Mouse (Mus musculus) CD4-positive, CD25-positive, alpha-beta regulatory T cell, adult 4 months (primary cell): ENCODE data around the gene Mon1b. TPM values are rescaled to one million over a fixed set of nuclear protein-coding genes. Genes with fewer than 3 reads are reported as not detected.

ENCODE experiments used
- ATAC-seq: one replicate; pipeline ENCODE4 v1.8.0; 2017
- polyA plus RNA-seq, 2 experiments: library from polyadenylated mRNA; unstranded; fragments of 100-300 nt; shearing (Covaris generic); gene quantifications; one replicate each; pipeline ENCODE4 v1.2.1; 2017

Gene Mon1b
- polyA plus RNA-seq: 10 to 100 TPM; 15.0 to 27.9 TPM

DNA sequence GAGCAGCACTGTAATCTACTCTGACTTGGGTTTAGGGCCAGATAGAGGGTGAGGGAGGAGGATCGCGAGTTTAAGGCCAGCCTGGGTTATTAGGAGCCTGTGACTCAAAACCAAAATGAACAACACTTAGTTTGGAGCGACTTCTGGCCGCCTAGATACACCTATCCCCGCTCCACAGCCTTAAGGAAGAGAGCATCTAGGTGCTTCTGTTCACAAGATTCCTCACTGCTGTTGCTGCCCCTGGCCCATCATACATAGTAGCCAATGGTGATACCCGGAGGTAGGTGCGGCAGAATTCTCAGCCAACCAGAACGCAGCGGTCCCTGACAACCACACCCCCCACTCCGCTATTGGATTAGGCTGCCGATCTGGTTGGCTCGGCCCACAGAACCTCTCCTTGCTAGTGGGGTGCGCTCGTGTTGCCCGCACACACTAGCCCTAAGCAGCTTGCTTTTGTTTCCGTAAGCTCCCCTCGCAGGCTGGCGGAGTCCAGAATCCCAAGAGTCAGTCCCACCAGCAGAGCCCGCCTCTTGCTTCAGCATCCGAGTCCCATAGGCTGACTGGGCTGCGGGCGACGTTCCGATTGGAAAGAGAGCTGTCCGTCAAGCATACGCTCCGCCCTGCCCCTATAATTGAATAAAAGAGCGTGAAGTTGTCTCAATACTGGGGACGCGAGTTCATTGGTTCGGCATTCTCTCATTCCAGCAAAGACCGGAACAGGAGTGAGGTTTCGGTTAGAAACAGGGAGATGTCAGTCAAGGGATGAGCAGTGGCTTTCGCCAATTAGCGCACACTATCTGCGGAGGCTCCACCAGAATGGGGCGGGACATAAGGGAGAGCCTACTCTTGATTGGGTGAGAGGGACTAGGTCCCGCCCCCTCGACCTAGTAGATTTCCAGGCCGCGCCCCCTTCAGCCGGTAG is at the start of gene Mon1b:
TSS of gene Mon1b (plus strand) at position 918 of the 922 bp plus-strand sequence.
- peak; percentile 85 for ATAC-seq

DNA sequence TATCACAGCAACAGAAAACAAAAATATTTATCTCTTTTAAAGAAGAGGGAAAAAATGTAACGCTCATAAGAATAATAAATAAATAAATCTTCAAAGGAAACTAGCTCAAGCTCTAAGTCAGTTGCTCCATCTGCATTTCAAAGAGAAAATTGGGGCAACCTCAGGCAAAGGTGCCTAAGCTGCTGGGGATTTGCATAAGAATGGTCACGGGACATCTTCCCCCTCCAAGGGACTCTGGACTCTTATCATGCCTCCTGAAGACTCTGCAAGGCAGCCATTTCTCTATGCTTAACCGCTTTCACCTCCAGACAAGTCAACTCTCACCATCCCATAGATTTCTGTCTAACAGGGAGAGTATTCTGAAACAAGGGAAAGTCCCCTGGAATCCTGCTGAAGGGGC is 37.0 kb upstream of the Mon1b start:
- ATAC-seq: no peak

DNA sequence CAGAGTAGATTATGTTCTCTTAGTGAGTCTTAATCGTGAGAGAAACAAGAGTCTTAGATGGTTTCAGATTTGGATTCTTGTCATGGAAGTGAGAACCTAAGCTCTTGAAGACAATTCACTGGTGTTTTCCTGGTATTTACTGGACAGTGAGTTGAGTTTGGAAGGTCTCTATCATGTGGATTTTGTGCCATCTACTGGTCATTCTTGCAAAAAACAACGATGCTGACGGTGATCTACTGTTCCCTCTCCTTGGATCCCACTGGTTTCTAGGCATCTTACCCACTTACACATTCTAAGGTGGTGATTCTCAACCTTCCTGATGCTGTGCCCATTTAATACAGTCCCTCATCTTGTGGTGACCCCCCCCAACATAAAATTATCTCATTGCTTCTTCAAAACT is 2.8 kb upstream of the Mon1b start:
- no peak for ATAC-seq

DNA sequence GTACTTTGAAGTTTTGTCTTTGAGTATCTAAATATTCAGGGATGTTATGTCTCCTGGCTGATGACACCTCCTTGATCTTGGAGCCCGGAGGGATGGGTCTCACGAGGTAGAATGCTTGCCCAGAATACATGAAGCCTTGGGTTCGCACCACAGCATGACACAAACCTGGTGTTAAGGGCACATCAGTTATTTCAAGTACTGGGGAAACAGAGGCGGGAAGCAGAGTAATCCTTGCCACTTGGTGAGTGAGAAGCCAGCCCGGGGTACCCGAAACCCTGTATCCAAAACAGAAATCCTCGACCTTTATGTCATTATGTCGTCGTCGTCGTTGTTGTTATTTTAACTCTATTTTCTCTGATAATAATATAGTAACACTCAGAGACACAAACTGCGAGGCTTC is 1.2 kb upstream of the Mon1b start:
- no peak for ATAC-seq

DNA sequence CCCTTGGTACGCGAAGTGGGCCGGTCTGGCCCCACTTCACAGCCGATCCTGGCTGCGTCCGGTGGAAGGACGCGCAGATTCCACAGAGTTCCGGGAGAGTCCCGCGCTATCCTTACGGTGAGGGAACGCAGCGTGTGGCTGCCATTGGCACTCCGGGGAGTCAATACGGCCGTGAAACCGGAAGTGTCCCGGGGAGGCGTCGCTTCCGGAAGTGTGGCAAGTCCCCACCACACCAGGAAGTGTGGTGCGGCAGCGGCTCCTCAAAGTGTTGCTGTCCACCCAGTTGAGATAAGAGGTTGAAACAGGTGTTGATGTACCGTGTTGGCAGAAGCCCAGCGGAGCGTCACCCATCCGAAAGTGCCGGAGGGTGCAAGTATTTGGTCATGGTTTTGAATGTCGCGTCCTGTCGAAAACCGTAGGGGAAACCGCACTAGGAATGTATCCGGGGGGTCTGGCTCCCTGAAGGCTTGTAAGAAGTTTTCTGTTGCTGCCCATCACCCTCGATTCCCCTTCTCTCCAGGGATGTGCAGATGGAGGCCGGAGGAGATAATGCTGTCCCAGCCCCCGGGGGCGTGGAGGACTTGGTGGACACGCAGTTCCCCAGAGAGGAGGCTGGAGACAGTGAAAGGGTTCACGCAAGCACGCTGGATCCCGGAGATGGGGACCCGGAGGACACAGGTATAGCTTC is 349 bp downstream of the Mon1b start:
- ATAC-seq: peak; percentile 58

DNA sequence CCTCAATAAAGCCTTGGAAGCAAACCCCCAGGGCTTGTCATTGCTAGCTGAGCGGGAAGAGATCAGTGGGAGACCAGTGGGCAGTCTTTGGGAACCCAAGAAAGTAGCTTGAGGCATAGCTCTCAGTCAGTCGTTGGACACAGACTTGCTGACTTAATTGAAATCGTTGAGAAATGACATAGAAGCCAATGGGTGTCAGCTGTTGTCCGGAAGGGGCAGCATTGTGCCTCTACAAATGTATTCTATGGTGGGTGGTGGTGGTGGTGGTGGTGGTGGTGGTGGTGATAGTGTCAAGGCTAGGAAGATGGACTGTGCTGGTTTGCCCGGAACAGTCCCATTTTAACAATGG is 867 bp downstream of the Mon1b start:
- no peak for ATAC-seq

DNA sequence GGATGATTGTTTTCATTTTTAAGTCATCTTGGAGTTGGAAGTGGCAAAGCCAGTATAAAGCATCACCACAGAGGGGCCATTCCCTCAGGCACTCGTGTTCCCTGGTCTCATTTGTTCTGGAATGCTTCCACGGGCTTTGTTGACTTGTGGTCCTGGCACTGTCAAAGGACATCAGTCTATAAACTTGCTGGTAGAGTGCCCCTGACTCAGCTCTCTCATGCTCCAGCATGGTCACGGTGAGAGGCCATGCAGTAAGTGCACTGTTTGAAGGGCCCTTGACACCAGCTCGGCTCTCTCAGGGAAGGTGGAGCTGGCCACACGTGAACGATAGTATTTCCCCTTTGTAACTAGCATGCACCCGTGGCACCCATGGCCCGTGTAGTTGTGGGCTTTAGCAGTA is 5.0 kb downstream of the Mon1b start:
- no peak for ATAC-seq

DNA sequence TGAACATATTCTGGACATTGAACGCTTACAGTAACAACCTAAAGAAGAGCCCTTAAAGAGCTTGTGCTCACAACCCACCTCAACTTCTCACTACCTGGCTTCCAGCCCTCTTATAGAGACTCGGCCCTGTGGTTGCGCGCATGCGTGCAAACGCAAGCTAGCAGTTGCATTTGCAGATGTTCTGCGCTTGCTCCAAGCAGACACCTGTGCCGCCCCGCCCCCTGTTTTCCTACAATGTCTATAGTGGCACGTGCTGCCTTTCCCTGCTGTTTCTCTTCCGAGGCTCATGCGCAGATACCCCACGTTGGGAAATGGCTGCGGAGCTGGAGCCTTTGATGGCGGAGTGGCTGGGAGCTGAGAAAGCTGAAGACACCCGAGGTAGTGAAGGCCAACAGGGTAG is 7.5 kb downstream of the Mon1b start, which contains the start of gene Syce1l:
TSS of gene Syce1l (plus strand) at position 288 of the 400 bp plus-strand sequence.
- ATAC-seq: no peak

DNA sequence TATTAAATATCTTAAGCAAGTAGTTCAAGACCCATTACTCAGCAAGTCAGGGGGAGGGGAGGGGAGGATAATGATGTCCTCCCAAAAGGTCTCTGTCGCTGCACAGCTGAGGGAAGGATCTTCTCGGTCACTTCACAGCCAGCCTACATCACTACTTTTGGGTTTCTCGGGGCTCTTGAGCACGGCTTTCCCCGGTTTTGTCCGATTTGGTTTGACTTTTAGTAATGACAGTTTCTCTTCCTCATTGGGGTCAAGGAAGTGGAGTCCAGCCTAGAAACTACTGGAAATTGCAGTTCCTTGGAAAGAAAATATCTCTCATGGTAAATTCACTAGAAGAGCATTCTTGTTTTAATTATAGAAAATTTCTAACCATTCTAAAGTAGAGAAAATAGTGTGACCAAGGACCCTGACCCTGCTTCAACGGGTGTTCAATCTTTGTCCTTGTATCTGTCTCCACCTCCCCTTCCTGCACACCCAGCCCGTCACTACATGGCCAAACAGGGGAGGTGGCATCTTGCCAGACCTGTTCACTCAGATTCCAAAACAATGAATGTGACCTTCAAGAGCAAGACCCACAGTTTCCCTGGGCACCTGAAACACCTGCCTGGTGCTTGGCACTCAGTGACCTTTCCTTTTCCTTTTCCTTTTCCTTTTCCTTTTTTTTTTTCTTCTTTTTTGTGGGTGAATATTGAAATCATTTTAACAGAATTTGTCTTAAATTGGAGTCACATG is 8.3 kb downstream of the Mon1b start:
- no peak for ATAC-seq

DNA sequence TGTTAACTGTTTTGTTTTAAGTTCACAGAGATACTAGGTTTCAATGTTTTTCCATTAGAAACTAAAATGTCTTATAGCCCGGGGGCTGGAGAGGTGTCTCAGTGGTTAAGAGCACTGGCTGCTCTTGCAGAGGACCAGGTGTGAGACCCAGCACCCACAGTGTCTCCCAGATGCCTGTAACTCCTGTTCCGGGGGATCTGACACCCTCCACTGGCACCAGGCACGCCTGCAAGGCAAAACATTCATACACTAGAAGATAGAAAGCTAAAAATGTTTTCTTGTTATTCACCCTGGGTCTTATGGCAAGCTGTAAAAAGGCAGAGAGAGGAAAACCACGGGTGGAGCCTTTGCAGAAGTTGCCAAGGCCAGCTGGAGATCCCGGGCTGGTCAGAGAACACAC is 9.8 kb downstream of the Mon1b start:
- ATAC-seq: no peak

DNA sequence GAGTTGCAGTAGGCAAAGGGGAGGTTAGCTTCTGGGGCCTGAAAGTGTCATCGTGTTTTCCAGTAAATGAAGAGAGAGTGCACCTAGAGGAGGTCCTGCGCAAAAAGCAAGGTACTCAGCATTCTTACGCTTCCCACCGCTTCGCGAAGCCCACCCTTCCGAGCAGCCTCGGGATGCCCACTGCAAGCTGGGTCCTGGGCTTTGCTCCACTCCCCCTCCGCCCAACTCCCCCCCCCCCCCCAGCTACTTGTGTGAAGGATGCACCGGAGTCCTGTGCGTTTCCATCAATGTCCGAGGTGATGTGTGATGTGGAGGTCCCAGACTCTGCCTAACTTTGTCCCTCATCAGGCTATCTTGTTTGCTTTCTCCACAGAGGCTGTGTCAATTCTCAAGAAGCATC is 17.1 kb downstream of the Mon1b start:
- ATAC-seq: no peak

DNA sequence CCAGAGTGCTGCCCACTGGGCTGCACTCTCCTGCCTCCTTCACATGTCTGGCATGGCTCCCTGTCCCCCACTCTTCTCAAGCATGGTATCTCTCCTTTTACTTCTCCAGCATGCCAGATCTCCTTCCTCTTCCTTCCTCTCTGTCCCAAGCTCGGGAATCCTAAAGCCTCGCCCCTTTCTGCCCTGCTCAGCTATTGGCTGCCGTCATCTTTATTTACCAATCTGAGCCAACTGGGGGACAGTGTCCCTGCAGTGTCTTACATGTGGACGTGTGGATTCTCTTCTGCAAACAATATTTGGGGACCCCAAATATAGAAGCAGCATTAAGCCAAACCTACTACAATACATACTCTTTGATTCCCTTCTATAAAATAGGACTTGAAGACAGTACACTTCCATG is 17.8 kb downstream of the Mon1b start:
- no peak for ATAC-seq

DNA sequence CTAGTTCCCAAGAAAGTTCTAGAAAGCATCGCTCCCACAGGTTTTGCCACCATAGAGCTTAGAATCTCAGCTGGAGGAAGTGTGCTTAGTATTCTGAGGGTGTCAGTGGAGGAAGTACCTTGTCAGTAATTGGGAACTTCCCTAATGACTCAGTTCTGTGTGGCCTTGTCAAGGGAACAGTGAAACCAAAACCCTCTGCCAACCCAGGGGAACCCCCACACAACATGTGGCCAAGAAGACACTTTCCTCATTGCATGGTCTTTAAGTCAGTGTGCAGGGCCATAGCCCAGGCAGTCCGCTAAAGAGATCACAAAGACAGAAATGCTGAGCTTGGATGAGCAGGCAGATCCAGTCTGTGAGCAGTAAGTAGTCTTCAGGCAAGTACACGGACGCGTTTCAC is 20.8 kb downstream of the Mon1b start:
- peak; percentile 99 for ATAC-seq

DNA sequence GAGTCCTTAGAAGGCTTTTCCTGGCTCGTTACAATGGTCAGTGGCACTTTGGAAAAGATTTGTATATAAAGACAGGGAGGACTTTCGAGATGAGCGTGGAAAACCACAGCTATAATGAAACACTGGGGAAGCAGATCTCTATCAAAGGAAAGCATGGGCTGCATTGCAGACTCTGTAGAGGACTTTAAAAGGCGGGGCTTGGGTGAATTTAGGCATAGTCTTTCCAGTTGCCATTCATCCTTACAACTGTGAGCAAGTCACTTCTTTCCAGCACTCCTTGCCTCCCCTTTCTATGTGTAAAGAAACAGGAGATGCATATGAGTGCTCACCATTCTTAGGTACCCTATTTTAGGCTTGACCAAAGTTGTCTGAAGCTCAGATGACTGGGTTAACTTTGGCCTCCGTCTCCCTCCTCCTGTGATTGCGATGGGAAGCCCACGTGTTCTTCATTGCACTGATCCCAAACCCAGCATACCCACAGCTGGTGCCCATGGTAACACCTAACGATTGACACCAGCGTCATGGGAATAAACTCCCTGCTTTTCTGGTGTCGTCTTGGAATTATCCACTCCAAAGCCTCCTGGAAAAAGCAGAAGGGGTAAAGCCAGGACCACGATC is 21.4 kb downstream of the Mon1b start:
- peak; percentile 15 for ATAC-seq

DNA sequence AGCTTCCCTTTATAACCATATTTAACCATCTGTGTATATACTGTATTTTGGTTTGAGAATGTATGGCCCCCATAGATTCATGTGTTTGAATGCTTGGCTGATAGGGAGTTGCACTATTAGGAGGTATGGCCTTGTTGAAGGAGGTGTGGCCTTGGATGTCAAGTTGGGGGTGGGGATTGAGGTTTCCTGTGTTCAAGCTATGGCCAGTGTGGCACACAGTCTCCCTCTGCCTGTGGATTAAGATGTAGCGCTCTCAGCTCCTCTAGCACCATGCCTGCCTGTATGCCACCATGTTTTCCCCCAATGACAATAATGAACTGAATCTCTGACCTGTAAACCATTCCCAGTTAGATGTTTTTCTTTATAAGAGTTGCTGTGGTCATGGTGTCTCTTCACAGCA is 24.7 kb downstream of the Mon1b start:
- no peak for ATAC-seq

DNA sequence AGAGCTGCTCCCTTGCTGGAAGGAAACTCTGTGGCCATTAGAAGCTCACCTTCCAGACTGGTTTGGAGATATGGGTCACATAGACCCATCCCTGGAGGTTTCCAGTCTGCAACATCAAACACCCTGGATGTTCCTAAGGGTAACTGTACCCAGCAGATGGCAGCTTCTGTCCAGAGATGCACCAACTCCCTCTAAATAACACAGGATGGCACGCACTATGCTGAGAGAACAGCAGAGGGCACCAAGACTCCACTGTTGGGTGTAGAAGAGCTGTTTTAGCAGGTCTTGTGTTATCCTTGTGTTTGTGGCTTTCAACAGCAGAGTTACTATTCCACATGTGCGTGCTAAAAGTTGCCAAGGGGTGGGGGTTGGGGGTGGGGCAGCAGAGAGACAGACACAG is 29.2 kb downstream of the Mon1b start:
- ATAC-seq: peak; percentile 96

DNA sequence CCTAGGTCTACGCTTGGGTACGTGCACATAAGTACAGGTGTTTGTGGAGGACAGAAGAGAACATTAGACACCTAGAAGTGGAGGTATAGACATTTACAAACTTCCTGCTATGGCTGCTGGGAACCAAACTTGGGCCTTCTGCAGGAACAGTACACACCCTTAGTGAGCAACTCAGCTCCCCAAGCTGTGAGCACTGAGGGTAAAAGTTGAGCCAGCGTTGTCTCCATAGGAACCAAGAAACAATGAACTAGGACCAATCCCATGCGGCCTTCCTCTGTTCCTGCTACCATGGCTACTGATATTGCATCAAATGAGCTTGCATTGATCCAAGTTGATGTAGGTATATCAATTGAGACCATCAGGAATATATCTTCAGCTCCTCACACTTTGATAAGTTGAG is 29.6 kb downstream of the Mon1b start:
- no peak for ATAC-seq

DNA sequence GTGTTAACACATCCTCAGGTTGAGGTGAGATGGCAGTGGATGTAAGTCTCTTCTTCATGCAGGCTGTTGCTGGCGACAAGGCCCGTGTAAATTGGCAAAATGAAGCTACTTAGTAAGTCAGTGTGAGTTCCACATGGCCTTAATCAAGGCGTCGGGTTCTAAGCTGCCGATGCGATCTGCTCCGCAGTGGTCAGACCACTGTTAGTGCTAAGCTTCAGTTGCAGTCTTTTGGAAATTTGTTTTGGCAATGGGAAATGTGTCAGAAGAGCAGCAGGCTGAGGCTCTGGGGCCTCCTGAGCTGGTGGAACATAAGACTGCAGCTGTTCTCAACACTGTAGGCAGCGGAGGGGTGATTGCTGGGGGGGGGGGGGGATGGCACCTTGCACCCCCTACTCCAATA is 30.6 kb downstream of the Mon1b start:
- no peak for ATAC-seq

DNA sequence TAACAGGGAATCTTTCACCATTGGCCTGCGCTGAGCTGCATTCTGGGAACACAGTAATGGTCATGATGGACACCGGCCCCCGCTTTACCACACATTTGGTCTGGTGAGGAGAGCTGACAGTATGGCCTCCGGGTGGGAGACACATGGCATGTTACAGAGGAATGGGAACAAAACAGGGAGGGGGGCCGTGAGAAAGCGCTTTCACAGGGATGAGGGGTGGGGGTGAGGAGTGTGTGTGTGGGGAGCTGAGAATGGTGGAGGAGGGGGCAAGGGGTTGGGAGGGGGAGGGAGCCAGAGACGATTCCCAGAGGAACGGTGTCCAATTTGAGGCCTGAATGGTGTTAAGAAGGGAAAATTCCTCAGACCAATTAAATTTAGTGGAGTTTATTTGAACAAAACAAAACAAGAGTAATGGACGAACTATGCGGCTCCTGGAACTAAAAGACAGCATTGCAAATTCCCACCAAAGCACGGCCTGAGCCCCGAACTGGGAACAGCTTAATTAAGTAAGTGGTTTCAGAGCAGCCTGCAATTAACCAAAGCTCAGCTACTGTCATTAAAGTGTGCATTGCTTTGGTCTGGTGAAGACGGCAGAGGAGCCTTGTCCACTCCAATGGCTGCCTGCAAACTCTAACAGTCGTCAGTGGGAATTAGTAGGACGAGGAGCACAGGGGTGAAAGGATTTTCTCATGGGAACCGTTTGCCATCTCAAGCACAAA is 31.5 kb downstream of the Mon1b start:
- ATAC-seq: no peak

DNA sequence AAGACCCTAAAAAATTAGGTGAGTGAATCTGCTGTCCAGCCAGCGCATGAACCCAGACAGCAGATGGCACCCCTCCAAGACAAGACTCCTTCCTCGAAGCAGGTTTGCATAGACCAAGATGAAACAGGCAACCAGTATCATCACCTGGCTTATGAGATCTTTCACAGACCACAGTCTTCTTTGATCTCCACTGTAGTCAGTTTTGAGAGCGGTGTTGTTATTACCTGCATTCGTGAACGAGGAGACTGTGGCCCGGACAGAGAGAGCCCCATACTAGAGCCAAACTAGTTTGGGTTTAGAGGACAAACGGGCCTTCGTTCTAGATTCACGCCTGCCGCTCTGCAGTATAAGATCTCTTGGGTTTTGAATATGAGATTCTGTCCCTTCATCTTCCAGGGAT is 34.5 kb downstream of the Mon1b start:
- peak; percentile 63 for ATAC-seq

DNA sequence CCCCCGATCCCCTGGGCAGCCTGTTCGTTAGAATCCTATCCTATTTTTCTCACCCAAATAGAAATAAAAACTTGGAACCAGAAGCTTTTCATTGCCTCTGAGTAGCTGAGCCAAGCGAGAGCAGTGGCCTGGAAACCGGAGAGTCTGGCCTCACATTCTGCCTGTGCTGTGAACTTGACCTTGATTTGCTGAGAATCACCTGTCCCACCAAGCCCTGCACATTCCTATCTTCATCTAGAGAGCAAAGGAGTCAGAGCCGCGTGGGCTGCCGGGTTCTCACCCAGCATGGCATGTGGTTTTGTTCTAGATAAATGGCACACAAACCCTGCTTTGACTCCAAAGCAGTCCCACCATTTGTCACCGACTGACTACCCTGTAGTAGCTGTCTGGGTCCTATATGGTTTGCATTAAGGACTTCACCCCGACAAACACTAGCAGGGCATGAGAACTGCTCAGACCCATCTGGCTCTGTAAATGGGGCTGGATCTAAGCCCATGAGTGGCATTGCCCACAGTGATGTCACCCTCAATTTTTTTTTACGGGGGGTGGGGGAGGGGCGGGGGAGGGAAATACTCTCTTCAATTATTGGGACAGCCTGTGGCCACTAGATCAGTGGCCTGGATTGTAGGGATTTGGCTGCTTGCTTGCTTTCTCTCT is 37.3 kb downstream of the Mon1b start:
- no peak for ATAC-seq

DNA sequence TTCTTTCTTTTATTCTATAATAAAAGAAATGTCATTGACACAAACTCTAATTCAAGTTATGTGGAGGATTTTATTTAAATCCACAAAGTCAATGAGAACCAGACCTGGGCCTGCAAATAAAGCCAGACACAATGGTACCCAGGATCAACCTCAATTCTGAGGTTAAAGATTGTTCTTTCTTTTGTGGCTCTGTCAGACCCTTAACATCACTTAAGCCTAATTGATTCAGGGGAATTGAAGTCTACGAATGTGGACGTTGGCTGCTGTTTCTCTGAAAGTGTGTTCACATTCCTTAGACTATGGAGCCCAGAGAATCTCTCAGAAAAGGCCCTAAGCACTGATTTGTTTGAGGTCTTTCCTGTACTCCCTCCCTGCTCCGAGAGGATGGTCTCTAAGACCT is 37.9 kb downstream of the Mon1b start:
- no peak for ATAC-seq
